Mouse (Mus musculus) layer of hippocampus, adult 9-10 months (tissue): ENCODE results near the gene Olfr462.

ENCODE experiments used
- DNase-seq: peaks from one replicate; pipeline ENCODE4 v3.0.0; 2022; ENCODE audit warnings: low spot score

Gene Olfr462

GRCm38 (mm10) chr11:87846968-87847600 is 45.0 kb downstream of the Olfr462 start:
- DNase-seq, result no peak

GRCm38 (mm10) chr11:87841436-87841835 is 50.6 kb downstream of the Olfr462 start:
- DNase-seq, result no peak

- no peak for DNase-seq
Measured at GRCm38 (mm10) chr11:87840676-87841075, 51.4 kb downstream of the Olfr462 start.
